Comparison of ENCODE assay signal across 8 mouse cellular contexts in genomic region chr14:33445962-33446361, GRCm38 (mm10). TPM values are rescaled to one million over a fixed set of nuclear protein-coding genes. Genes with fewer than 3 reads are reported as not detected.
A peak's percentile ranks its signal among the peaks of the same experiment; 100 is the strongest.
DNase-seq lines count a peak whose midpoint lies in the region; ATAC-seq and TF ChIP-seq lines count a peak whose summit lies in the region.

No protein-coding gene starts in this region.

- DNase-seq in kidney, adult 11 months: no peak
- no peak for DNase-seq in embryonic facial prominence, embryonic 10.5 days (ENCODE audit: low spot score)
- DNase-seq in induced T-regulatory cell, adult 2 months (ENCODE audit: low read depth): peak; percentile 37
- no peak for DNase-seq in midbrain, postnatal 0 days (ENCODE audit: low spot score)
- DNase-seq in embryo, embryonic 10.5 days (ENCODE audit: low spot score): no peak
- no peak for DNase-seq in left cerebral cortex, adult 11 months (ENCODE audit: low spot score)
- no peak for DNase-seq in kidney, adult 8-10 months

- peak overlapping the region; percentile 97 for H3K9ac ChIP-seq in kidney, embryonic 16.5 days (replicated peaks; ENCODE audit: low read length)
- H3K9ac ChIP-seq in midbrain, postnatal 0 days (replicated peaks; ENCODE audit: low read length, poor library complexity, severe bottlenecking): peak overlapping the region; percentile 89

- 0 out of 2 replicates have a peak, but pooled peaks cover 5% of the 10 kb centered on the region for H3K27me3 ChIP-seq in kidney, embryonic 16.5 days (ENCODE audit: insufficient read depth, low read length)
- peaks cover 26% of the 10 kb centered on the region for H3K27me3 ChIP-seq in embryonic facial prominence, embryonic 10.5 days (replicated peaks; ENCODE audit: low read depth, poor library complexity, severe bottlenecking)
- H3K27me3 ChIP-seq in midbrain, postnatal 0 days (ENCODE audit: insufficient read depth, low read length): no peaks in the 10 kb centered on the region

- peak overlapping the region; percentile 70 for H3K4me2 ChIP-seq in kidney, embryonic 16.5 days (replicated peaks; ENCODE audit: low read depth, low read length)
- H3K4me2 ChIP-seq in midbrain, postnatal 0 days (ENCODE audit: low read depth, low read length, poor library complexity, severe bottlenecking): peak overlapping the region; percentile 51

- 31% methylated on average over 3 of the region's 3 CpGs for WGBS in kidney, embryonic 16.5 days
- 48% methylated on average over 3 of the region's 3 CpGs for WGBS in embryonic facial prominence, embryonic 10.5 days
- WGBS in midbrain, postnatal 0 days: 33% methylated on average over 3 of the region's 3 CpGs

- H3K9me3 ChIP-seq in kidney, embryonic 16.5 days (ENCODE audit: low read length): no peaks in the 10 kb centered on the region
- H3K9me3 ChIP-seq in embryonic facial prominence, embryonic 10.5 days: no peaks in the 10 kb centered on the region
- no peaks in the 10 kb centered on the region for H3K9me3 ChIP-seq in midbrain, postnatal 0 days (ENCODE audit: low read length)

- TF ChIP-seq CTCF in midbrain, postnatal 0 days (IDR thresholded peaks at IDR 0.05): no peak

- peaks cover 17% of the 10 kb centered on the region for H3K4me1 ChIP-seq in kidney, embryonic 16.5 days (ENCODE audit: insufficient read depth, low read length)
- H3K4me1 ChIP-seq in embryonic facial prominence, embryonic 10.5 days: peaks cover 15% of the 10 kb centered on the region
- H3K4me1 ChIP-seq in midbrain, postnatal 0 days (ENCODE audit: insufficient read depth, low read length): peaks cover 3% of the 10 kb centered on the region; the same call in 1 of the 2 replicates

- peak overlapping the region; percentile 95 for H3K4me3 ChIP-seq in kidney, embryonic 16.5 days (ENCODE audit: low read length)
- peak overlapping the region; percentile 88 for H3K4me3 ChIP-seq in embryonic facial prominence, embryonic 10.5 days
- peak overlapping the region; percentile 94 for H3K4me3 ChIP-seq in midbrain, postnatal 0 days (ENCODE audit: low read depth, low read length)

- ATAC-seq in kidney, embryonic 16.5 days (ENCODE audit: low FRiP score, low TSS enrichment): no peak
- ATAC-seq in midbrain, postnatal 0 days (ENCODE audit: low FRiP score): no peak

- no peak overlapping the region for H3K27ac ChIP-seq in kidney, embryonic 16.5 days (ENCODE audit: low read length)
- H3K27ac ChIP-seq in embryonic facial prominence, embryonic 10.5 days (replicated peaks): peak overlapping the region; percentile 98
- H3K27ac ChIP-seq in midbrain, postnatal 0 days (ENCODE audit: low read depth, low read length): no peak overlapping the region

- no peaks in the 10 kb centered on the region for H3K36me3 ChIP-seq in kidney, embryonic 16.5 days (ENCODE audit: insufficient read depth, low read length)
- no peaks in the 10 kb centered on the region for H3K36me3 ChIP-seq in embryonic facial prominence, embryonic 10.5 days (replicated peaks)
- H3K36me3 ChIP-seq in midbrain, postnatal 0 days (ENCODE audit: insufficient read depth, low read length): no peaks in the 10 kb centered on the region

RNA-seq across cellular contexts. Expression of gene Mapk8, which starts 1.0 kb away (rescaled TPM):
- polyA plus RNA-seq in kidney, embryonic 16.5 days (2015; fragmentation: Nextera tagmentation; extraction: Ambion mirVana): 15.2 and 18.3 TPM in 2 replicates
- polyA plus RNA-seq in embryonic facial prominence, embryonic 10.5 days (2016; fragmentation: Nextera tagmentation; extraction: Ambion mirVana): 18.8 and 21.2 TPM in 2 replicates
- total RNA-seq in midbrain, postnatal 0 days (2014; rRNA removed): 102 and 106 TPM in 2 replicates
- polyA plus RNA-seq in midbrain, postnatal 0 days (2015; fragmentation: Nextera tagmentation; extraction: Ambion mirVana): 24.7 and 32.6 TPM in 2 replicates

RNA-seq across cellular contexts. Expression of gene Frmpd2, which starts 25.5 kb away (rescaled TPM):
- 0.02 and 0.06 TPM in 2 replicates for polyA plus RNA-seq in kidney, embryonic 16.5 days (2015; fragmentation: Nextera tagmentation; extraction: Ambion mirVana)
- polyA plus RNA-seq in embryonic facial prominence, embryonic 10.5 days (2016; fragmentation: Nextera tagmentation; extraction: Ambion mirVana): 0.09 TPM in 1 of 2 replicates, not detected in the other
- 0.71 and 0.76 TPM in 2 replicates for total RNA-seq in midbrain, postnatal 0 days (2014; rRNA removed)
- 0.63 and 0.73 TPM in 2 replicates for polyA plus RNA-seq in midbrain, postnatal 0 days (2015; fragmentation: Nextera tagmentation; extraction: Ambion mirVana)
